Mouse (Mus musculus) left cerebral cortex, postnatal 10 days (tissue): ENCODE data around the gene Gse1. TPM values are rescaled to one million over a fixed set of nuclear protein-coding genes. Genes with fewer than 3 reads are reported as not detected.
A peak's percentile ranks its signal among the peaks of the same experiment; 100 is the strongest.

Experiments
- DNase-seq, 2 experiments: peaks; one replicate each; pipeline ENCODE4 v3.0.0; 2021 to 2022; ENCODE audit warnings: low spot score in 2 of 2, mixed read lengths in 1 of 2; ENCODE audit errors: extremely low spot score in 1 of 2
- intact Hi-C: fragments of 180-260 bp; cut with DNase I; formaldehyde crosslinking; loops from one replicate; pipeline ENCODE4 v1.15.1; 2025
- total RNA-seq, 2 experiments: library from RNA; stranded (reverse); gene quantifications; 2 replicates each; pipeline ENCODE4 v1.2.3; 2021

The Gse1 gene
- total RNA-seq, 2 experiments from 2014 or later, result 41.7 to 45.3 TPM

GRCm38 (mm10) chr8:120205916-120206315 lies 22.3 kb upstream of the Gse1 start:
- no peak for DNase-seq
- intact Hi-C loops, result no loop called here

DNA sequence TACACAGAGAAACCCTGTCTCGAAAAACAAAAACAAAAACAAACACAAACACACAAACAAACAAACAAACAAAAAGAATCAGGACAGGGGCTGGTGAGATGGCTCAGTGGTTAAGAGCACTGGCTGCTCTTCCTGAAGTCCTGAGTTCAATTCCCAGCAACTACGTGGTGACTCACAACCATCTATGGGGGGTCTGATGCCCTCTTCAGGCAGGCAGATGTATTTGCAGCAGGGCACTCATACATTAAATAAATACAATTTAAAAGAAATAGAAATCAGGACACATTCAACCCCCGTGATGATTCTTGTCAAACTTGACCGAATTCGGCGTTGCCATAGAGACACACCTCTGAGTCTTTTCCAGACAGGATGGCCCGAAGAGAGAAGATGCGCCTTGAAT lies 20.9 kb upstream of the Gse1 start:
- no peak for DNase-seq
- intact Hi-C loops, result no loop called here

DNA sequence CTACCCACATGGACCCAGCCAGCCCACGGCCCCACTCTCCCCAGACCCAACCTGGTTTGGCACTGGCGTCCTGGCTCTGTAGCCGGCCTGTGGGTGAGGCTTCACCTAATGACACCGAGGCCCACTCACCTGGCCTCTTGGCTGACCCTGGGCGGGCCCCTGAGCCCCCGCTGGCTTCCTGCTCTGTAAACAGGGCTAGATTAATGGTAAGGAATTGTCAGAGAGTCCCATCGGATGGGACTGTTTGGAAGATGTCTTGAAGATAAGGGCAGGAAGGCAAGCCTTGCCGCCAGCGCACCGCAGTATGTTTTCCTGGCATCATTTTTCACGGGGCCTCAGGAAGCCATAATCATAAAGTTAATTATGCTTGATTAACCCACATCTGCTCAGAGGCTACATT lies 20.1 kb upstream of the Gse1 start:
- DNase-seq, result no peak
- intact Hi-C loops, result no loop called here

GRCm38 (mm10) chr8:120211345-120211744 lies 16.9 kb upstream of the Gse1 start:
- intact Hi-C loops, result no loop called here
- DNase-seq, result no peak

DNA sequence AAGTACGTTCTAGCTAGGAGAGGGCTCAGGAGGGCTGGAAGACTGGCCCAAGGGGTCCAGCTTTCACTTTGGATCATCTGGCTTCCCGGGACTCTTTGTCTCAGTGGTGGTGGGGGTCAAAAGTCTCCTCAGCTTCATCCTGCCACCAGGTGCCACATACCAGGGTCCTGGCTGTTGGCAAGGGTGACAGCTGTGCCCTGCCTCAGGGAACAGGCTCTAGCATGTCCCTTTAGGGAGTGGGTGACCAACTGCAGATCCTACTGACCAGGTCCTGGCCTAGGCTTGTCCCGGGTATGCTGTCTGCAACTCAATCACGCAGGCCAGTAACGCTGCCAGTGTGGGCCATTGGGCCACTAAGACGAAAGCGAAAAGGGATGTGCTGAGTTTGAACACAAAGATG lies 15.7 kb upstream of the Gse1 start:
- no peak for DNase-seq
- intact Hi-C loops, result no loop called here

DNA sequence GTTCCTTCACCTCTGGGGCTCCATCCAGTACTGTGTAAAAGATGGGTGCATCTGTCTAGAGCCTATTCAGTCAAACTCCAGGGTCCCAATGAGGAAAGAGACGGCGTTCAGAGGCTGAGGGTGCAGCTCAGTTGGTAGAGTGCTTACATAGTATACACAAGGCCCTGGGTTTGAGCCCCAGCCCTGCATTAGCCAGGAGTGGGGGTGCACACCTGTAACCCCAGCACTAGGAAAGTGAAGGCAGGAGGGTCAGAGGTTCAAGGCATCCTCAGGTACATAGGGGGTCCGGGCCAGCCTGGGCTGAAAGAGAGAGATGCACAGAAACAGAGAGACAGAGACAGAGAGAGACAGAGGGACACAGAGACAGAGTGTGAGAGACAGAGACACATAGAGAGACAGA lies 15.0 kb upstream of the Gse1 start:
- no peak for DNase-seq
- intact Hi-C loops, result no loop called here

DNA sequence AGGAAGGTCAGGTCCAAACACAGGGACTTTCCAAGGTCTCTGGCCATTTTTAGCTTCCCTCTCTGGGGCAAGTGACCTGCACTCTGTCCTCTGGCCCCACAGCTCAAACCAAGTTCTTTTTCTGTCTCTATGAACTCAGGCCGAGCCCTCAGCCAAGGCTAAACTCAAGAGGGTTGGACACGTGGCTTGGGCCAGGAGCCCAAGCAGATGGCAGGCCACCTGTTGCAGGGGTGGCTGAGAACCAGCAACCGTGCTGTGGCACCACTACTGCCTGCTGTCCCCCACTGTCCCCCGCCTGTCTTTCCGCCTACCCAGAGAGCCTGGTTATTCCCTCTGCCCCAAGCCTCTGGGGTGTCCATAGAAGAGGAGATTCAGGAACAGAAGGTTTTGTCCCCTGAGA lies 14.3 kb upstream of the Gse1 start:
- no peak for DNase-seq
- intact Hi-C loops, result no loop called here

GRCm38 (mm10) chr8:120215416-120216141 lies 12.7 kb upstream of the Gse1 start:
- no peak for DNase-seq
- intact Hi-C loops, result loop anchor here (5.0 kb wide), 1 partner anchor 38 kb away; the partner anchor contains the start of gene Fam92b

GRCm38 (mm10) chr8:120216855-120217830 lies 11.1 kb upstream of the Gse1 start:
- no peak for DNase-seq
- intact Hi-C loops, result loop anchor here (5.0 kb wide), 1 partner anchor 40 kb away; the partner anchor contains the start of gene Fam92b

GRCm38 (mm10) chr8:120222548-120222947 lies 5.7 kb upstream of the Gse1 start:
- intact Hi-C loops, result no loop called here

DNA sequence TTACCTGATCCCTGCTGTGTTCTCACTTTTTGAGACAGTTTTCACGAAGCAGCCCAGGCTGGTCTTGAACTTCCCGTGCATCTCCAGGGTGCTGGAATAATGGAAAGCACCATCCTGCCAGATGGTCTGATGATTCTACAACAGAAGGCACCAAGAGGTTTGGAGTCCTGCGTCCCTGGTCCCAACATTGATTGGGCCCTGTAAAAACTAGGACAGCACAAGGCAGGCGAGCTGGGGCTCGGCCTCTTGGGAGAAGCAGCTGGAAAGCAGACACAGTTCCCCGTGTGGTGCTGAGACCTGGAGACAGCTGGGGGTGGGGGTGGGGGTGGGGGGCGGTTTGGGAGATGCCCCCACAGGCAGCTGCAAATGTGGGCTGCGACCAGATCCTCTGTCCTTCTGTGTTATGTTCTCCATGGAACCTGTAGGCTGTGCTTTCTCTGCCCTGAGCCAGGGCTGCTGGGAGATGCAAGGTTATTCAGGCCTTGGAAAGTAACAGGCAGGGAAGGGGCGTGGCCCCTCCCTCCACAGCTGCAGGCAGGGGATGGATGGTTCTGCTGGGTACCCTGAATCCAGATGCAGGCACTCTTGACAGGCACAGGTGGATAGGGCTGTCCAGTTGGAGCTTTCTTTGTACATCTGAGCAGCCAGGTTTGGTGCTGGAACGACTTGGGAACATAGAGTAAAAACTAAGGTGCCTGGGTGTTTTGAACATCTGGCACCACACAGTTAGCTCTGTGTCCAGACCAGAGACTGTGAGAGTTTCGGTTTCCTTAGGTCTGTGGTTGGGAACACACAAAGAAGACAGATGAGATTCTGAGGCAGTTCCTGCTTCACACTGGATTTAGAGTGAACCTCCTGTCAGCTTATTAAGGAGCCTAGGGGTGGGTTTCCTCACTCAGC lies 3.5 kb upstream of the Gse1 start:
- DNase-seq, result no peak
- intact Hi-C loops, result no loop called here

More at GRCm38 (mm10) chr8:120222548-120222947, 5.7 kb upstream of the Gse1 start:
- DNase-seq, result no peak

DNA sequence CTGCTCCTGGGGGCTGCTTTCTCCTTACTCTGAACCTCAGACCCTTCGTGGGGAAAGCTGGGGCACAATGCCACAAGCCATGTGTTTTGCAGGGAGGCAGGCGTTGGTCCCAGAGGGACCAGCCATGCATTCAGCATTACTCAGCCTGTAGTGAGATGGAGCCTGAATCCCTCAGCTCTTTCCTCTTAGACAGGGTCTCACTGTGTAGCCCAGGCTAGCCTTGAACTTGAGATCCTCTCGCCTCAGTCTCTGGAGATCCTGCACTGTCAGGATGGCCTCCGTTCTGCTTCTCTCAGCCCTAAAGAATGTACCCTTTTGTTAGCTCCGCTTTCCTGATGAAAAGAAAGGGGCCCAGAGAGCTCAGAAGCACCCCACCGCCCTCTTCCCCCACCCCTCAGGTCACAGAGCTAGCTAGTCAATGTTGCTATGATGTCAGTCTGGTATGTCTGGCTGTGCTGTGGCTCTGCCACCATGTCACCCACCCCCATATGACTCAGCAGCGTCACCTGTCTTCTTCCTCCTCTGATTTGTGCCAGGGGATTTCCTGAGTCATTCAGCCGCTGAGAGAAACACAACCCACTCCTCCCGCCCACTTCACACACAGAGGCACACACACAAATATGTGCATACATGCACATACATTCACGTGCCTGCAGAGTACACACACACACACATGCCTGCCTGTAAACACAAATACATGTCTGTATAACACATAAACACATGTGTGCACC lies 2.7 kb upstream of the Gse1 start:
- intact Hi-C loops, result no loop called here
- no peak for DNase-seq

DNA sequence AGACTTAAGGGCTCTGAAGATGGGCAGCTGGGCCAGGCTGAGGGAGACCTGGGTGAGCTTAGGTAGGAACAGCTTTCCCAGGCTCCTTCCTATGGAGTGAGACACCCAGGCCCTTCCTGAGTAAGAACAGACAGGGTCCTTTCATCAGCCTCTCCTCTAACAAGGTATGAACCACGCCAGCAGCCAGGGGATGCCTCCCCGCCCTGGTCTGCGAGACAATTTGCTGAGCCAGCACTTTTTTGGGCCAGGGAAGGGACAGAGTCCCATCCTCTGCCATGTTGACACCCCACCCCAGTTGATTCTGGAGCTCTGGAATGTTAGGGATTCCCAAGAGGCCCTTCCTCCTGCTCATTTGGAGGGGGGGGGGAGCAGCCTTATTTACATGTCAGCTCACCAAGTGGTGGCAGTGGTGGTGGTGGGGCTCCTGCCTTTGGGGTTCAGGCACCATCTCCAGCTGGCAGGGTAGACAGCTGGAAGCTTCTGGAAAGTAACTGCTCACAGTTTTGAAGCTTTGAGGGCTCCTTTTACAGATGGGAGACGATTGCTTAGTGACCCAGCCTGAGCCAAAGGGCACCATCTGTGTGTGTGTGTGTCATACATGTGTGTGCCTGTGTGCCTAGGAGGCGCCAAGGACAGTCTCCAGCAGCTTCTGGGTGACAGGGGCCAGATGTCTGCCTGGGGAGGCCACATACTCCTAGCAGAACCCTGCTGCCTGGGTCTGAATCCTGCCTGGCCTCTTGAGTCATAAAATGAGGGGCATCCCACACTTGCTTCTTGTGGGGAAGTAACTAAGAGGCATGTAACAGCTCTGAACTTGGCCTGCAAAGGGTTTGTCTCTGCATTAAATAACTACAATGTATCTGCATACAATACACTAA lies 1.3 kb upstream of the Gse1 start:
- intact Hi-C loops, result no loop called here
- DNase-seq, result no peak

DNA sequence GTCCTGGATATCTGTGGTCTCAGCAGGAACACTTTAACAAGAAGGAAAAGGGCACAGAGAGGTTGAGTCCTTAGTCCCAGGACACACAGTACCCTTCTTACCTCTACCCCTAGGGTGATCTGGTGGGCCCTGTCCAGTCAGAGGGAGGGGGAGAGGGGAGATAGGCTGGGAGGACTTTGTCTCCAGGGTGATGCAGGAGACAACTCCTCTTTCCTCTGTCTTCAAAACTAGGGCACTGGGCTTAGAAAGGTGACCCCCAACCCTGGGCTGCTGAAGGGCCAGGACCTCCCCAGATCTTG lies 729 bp upstream of the Gse1 start:
- intact Hi-C loops, result no loop called here
- no peak for DNase-seq

- DNase-seq, result peak in 1 of 2 experiments; percentile 75
- intact Hi-C loops, result no loop called here
Measured at GRCm38 (mm10) chr8:120228781-120229573, 721 bp downstream of the Gse1 start.

GRCm38 (mm10) chr8:120229574-120229916 lies 1.3 kb downstream of the Gse1 start:
- no peak for DNase-seq
- intact Hi-C loops, result no loop called here

DNA sequence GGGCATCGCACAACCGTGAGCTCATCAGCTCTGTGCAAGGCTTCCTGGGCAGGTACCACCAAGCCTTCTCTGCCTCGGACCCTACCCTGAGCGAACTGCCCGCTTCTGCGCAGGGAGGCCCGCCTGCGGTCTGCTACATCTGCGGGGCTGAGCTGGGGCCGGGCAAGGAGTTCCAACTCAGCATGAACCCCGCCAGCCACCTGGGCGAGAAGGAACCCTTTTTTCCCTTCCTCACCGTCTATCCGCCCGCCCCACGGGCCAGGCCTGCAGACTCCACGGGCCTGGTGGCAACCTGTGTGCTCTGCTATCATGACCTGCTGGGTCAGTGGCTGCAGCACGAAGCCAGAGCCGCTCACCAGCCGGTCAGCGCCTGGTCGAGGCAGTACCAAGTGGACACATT lies 1.8 kb downstream of the Gse1 start:
- DNase-seq, result no peak
- intact Hi-C loops, result no loop called here
